Mouse (Mus musculus): ENCODE measurements at regions not wholly inside any gene's neighbourhood (a gene's known extent, or its start where the extent isn't known, plus 50 kb on each side); places are given as distances from the start of the nearest gene placed in this dataset.

DNA sequence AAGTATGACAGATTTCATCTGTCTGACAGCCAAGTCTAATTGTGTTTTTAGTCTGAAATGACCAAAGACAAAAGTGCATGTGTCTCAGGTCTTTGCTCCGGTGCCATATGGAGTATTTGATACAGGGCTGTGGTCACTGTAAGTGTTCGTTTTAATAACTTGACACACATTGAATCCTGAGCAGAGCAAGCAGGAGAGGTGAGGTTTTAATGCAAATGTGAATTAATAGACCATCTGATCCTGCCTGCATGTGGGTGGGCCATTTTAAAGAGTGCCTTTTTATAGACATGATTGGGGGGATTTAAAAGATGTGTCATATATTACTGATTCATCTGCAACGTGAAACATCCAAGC lies 291.2 kb upstream of the Noct start:
- DNase-seq (ENCODE audit: low spot score in 2 of 2) = no peak

DNA sequence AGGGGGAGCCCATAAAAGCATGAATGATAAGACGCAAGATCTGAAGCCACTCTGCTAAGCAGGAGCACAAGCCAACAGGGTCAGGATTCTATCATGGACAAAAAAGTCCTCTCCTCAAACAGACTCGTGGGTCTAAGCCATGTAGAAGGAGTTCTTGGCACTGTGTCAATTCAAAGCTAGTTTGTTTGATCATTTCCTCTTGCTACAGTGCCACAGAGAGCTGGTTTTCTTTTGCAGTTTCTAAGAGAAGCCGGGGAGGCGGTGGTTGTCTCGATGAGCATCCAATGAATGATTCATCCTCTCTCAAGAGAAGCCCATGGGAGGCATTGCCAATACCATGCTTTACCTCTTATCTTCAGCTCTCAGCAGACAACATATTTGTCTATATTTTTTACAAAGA lies 284.6 kb upstream of the Noct start:
- DNase-seq (ENCODE audit: low spot score in 2 of 2) = no peak

DNA sequence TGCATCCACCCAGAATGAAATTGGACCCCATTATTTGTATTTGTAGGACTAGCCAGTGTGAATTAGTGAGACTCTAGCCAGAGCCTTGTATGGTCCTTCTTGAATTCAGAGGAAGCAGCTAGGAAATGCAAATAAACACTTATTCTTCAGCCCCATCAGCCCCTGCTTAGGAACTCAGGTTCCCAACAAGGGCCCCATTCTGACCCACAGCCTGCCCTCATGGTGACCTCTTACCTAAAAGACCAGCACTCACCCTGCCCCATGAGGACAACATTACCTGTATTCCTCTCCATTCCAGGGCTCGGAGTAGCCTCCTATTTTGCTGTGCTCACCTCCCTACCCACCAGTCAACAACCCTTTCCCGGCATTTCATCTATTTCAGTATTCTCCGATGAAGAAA lies 283.6 kb upstream of the Noct start:
- no peak for DNase-seq (ENCODE audit: low spot score in 2 of 2)

DNA sequence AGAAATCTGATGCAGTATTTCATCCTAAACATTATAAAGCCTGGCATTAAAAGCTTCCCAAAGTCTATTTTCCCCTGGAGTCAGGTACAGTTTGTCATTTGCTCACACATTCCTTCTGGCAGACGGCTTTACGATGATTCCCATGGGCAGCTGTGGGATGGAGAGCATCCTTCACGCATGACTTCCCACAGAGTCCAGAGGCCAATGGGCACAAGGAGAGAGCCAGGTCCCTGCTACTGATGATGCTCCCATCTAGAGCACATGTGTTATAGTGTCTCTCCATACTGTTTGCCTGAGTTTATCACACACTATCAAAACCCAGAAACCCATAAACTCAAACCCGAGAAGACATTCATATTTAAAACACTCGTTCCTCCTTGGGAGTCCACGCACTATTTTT lies 270.8 kb upstream of the Noct start:
- no peak for DNase-seq (ENCODE audit: low spot score in 2 of 2)

DNA sequence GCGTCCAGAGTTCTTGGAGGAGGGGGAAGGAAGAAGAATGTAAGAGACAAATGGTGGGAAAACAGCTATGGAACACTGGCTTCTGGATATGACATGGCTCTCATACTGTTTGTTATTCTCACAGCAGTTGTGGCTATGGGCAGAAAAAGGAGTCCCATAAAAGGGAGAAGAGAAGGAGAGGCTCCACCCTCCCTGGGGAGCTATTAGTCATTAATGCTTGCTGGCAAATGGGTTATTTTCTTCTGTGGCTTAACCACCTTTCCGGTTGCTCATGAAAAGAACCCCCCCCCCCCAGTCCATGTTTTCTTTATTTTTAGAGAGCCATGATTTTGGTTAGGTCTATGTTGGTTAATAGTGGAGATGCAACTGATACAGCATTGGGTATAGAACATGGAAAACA lies 253.9 kb upstream of the Noct start:
- DNase-seq (ENCODE audit: low spot score in 2 of 2) = no peak

DNA sequence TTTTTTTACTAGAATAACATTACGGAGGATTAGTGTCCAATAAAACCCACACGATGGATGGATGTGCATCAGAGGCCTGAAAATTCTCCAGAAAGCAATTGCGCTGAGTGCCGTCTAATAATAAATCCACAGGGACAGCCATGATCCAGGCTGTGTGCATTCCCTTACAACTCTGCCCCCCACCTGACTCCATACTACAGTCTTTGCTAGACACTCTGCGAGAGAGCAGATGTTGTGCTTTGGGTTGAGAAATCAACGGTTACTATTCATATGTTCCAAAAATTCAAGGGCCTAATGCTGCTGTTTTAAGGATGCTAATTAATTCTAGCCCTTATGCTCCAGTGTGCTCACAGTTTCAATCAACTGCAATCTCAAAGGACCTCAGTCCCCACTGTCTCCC lies 251.2 kb upstream of the Noct start:
- DNase-seq (ENCODE audit: low spot score in 2 of 2) = no peak

DNA sequence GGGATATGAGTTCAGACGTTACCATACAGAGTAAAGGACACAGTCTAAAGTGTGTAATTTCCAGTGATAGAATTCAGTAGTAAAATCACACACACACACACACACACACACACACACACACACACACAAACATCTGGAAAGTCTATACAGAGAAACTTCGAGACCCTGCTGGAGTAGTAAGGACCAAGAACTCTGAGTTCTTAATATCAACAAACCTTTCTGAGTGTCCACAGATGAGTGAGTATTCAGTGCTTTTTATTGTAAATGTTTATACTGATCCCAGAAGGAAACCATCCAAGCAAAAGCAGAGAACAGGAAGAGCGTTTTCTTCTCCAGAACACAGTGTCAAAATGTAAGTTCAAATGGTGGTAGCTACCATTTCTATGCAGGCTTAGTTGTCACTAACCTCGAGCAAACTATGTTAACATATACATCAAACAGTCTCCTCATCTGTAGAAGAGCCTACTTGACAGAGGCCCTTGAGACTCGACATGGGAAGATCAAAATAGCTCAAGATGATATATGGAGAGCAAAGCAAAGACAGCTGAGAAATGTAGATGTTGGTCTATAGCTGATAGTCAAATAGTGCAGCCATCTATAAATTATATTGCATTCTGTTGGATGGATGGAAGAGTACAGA lies 248.0 kb upstream of the Noct start:
- DNase-seq (ENCODE audit: low spot score in 2 of 2) = no peak

DNA sequence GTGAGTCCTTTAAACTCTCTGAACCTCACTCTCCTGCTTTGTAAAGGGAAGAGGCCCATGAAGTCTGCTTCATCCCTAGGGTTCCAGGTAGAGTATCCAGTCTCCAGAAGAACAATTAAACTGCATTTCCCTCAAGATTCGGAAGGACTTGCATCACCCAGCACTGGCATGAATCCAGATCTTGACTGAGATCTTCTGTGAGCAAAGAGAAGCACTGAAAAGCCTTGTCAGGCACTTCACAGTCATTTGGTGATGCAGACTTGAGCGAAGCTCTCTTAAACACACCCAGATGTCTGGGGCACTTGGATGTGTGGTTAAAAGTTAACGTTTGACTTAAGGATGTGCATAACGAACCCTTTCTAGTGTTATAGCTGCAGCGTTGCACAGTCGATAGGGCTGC lies 247.4 kb upstream of the Noct start:
- no peak for DNase-seq (ENCODE audit: low spot score in 2 of 2)

DNA sequence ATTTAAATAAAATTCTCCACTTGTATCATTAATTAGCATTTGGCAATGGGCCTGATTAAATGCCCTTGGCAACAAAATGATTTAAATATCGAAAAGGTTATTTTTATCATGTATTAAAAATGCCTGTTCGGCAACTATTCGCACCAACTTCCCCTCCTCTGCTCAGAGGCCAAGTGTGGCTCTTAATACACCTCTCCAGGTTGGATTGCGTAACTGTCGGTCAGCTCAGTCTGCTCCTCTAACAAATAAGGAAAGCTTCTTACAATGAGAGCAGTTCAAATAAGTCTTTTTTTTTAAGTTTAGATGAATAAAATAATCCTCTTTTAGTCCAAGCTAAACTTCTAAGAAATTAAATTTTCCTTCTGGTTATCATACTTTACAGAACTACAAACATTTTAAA lies 245.6 kb upstream of the Noct start:
- DNase-seq (ENCODE audit: low spot score in 2 of 2) = no peak

DNA sequence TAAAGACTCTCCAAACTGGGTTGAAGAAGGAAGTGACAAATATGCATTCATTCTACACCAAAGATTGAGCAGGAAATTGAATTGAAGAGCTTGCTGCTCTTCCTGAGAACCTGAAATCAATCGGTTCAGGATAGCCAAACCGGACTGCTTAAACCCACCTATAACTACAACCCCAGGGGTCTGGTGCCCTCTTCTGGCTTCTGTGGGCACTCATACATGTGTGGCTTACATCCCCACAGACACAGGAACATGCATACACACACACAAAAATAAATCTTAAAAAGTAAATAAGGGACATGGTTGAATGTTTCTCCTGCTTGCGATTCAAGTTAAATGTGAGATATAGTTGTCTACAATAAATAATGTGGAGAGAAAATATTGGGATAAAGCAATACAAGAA lies 244.7 kb upstream of the Noct start:
- DNase-seq (ENCODE audit: low spot score in 2 of 2) = no peak

DNA sequence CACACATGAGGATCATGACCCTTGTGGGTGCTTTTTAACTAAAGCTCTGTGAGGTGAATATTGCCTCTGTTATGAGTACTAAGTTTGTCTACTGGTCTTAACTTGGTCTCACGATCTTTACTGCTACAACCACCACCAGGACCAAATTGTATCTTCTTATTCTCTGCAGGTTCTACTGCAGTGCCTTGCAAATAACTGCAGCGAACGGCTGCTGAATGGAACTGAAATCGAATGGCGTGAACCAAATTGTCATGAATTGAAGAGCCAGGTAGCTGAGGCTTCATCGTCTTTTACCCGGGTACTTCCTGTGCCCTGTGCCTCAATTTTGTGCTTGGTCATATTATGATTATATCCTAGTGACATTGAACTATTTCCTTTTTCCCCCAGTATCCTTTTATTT lies 242.5 kb upstream of the Noct start:
- DNase-seq (ENCODE audit: low spot score in 2 of 2) = no peak

DNA sequence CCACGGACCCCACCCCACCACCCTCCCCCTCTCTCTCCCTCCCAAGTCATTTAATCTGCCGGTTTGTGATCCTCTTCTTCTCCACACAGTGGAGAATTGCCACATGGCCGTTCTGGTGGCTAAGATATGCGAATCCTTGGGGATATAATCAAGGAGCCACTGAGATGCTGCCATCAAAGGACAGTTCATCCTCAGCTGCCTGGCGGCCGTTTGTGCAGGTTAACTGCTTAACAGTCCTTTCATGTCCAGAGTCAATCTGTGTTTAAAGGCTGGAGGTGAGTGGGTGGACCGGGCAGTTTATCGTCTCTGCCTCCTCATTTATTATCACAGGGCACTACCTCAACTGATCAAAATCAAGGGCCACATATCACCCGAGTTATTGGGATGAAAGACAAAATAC lies 241.6 kb upstream of the Noct start:
- DNase-seq (ENCODE audit: low spot score in 2 of 2) = no peak

DNA sequence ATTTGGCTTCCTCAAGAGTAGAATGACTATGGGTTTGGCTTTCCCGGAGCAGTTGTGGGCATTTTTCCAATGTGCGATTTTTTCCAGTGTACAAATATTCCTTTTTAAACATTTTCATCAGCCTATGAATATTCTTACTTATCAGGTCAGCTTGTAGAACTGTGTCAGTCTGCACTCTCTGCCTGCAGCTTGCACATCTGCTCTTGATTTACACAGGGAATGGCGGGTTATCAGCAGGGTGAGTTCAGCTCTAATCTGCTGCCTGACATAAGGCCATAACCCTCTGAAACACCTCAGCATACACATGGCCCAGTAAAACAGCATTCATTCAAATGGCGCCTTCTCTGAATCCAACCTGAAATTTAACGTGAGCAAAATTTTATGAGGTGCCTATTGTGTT lies 241.1 kb upstream of the Noct start:
- peak in 1 of 2 experiments; percentile 20 for DNase-seq (ENCODE audit: low spot score in 2 of 2)

DNA sequence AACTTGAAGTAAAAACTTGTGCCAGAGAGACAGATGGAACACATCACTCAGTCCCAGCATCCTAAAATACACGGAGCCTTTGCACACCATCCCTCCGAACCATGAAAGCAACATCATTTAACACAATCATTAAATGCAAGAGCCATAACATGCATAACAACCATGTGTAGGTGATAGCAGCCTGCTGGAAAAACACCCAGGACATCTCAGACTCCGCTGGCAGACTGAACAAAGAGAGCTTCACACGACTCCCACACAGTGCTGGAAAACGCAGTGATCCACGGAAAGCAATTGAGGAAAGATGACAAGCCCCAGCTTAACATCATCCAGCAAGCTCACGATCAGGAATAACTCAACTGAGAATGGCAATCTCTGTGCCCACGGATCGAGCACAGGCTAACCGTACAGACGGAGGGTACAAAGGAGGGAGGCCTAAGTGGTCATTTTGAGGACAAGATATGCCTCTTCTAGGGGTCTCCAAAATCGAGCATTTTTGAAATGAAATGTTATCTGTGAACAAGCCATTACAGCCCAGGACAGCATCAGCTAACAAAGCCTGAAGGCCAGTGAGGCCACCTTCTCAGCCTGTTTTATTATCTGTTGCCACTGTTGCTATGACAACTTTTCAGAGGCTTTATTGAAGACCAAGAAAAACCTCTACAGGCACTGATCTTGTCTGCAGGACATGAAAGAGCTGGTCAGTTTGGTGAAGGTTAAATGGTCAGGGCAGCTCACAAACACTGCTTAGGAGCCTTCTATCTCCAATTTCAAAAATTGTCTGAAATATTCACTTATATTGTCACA lies 240.1 kb upstream of the Noct start:
- peak; percentile 31 to 55 for DNase-seq (ENCODE audit: low spot score in 2 of 2)

DNA sequence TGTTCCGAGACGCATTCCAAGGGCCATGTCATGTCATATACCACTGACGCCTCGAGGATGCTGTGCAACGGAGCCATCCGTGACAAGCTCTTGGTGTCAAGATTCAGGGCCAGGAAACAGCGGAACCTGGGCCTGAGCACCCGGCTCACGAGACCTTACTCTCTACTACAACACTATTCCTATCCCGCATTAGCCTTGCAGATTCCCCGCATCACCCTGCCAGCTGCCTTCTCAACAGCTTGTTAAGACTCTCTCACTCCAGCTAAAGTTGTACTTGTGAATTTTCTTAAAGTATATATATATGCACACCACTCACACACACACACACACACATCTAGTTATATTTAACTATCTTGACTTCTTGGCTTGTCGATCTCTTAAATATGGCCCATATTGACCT lies 236.4 kb upstream of the Noct start:
- DNase-seq (ENCODE audit: low spot score in 2 of 2) = no peak

DNA sequence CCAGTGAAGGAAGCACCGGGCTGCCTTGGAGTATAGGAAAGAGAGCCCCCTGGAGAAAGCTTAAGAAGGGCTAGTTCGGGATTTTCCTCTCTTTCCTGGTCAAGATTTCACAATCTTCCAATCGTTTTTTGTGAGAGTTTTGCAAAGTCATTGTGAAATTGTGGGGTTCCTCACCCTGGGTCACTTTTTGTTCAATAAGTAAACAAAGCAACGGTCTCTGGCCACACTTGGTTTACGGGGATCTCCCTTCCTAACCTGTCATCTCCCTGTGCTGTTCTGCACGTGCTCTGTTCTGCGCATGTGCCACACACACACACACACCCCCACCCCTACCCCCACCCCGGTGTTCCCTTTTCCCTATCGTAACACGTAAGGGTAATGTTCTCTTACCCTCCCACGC lies 233.4 kb upstream of the Noct start:
- no peak for DNase-seq (ENCODE audit: low spot score in 2 of 2)

DNA sequence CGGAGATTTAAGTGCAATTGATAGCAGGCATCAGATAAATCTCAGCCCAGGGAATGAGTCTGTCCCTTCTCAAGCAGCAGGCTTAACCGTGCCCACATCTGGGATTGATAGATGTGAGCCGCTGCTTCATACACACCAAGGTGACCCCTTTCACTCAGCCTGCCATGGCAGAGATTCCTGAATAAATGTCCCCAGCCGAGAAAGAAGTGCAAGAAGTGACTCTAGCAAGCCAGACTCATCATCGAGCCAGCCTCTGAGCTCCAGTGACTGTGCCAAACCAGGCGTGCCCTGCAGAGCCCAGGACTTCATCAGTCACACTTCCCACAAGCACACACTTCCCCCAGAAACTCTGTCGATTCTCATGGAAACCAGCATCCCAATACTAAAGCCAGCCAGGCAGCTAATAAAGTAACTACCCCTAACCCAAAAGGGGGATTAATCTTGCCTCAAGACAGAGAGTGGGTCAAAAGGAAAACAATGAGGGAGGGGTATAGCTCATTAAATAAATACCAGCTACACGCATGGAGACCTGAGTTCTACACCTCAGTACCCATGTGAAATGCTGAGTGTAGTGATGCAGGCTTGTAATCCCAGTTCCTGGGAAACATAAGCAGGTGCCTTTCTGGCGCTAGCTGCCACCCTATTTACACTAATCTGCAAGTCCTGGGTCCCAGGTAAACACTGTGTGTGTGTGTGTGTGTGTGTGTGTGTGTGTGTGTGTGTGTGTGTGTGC lies 231.5 kb upstream of the Noct start:
- no peak for DNase-seq (ENCODE audit: low spot score in 2 of 2)

DNA sequence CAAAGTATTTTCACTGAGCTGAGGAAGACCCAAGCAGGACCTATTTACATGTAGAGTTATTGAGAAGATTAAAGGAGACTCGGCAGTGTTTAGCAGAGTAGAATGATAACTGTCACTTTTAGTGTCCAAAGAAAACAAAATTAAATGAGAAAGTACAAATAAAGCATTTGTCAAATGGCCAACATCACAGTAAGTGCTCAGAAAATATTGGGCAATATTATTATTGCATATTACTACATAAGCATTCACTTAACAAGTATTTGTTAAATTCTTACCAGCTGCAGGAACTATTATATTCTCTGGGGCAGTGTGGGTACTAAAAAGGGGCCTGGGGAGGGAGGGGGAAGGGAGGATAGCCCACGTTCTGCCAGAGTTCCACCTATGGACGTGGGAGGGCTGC lies 224.5 kb upstream of the Noct start:
- no peak for DNase-seq (ENCODE audit: low spot score in 2 of 2)

DNA sequence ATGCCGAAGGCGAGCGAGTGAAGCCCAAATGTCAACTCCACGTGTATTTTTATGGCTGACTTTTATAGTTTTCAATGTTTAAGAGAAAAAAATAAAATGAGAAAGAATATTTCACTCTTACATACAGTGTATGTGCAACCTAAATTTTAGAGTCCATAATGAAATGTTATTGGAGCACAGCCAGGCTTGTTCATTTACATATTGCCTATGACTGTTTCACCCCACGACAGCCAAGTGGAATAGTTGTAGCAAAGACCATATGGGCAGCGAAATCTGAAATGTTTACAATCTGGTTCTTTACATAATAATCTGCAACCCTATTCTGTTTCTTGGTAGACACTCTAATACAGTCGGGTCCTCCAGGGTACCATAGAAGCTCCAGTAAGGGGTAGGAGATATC lies 223.3 kb upstream of the Noct start:
- DNase-seq (ENCODE audit: low spot score in 2 of 2) = no peak

DNA sequence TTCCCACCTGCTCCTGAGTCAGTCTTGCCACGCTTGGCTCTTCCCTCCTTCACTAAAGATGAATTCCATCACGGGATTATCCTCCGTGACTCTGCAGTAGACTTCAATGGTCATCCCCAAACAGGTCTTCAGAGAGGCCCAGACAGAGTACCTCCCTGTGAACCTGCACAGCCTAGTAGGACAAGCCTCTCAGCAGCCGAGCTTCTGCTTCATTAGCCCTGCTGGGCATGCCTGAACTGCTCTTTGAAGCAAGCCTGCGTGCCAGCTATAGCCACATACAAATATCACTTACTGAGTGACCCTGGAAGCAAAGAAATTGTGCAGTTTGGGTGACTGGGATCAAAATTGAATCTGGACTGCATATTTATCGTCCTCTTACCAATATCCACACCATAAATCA lies 221.6 kb upstream of the Noct start:
- no peak for DNase-seq (ENCODE audit: low spot score in 2 of 2)

DNA sequence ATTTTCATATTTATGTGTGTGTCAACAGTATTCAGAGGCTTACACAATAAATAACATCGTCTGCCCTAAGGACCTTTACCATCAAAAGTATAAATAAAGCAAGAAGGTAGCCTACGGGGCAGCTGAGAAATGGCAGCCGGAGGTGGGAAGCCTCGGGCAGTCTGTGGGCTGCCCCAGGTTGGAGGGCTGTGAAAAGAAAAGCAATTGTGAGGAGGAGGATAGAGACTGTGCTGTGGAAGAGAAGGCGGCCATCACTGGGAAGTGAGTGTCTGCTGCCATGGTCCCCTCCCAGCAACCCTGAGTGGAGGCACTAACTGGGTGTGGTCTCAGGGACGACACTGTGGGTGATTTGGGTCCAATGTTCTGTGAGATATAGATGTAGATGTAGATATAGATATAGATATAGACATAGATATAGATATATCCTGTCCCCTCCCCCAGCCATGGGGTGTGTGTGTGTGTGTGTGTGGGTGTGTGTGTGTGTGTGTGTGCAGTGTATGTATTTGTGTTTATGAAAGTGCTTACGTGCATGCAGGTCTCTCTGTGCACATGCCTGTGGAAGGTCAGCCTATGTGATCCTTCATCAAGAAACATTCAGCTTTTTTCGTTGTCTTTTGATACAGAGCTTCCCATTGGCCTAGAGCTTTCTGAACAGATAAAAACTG lies 220.6 kb upstream of the Noct start:
- no peak for DNase-seq (ENCODE audit: low spot score in 2 of 2)

DNA sequence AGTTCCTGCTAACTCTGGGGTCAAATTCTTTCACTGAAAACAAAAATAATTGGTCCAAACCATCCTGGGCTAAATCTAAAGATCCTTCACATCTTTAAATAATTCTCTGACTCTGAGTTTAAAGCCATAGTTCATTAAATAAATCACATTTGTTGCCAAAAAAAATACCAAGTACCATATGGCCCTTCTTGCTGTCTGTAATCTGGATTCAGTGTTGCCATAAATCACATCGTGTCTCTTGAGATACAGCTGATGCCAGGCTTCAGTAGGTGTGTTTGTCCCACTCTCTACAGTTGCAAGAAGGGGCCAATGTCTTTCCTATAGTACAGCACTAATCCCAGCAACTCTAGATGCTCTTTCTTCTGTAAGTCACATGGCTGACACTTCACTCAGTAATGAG lies 220.0 kb upstream of the Noct start:
- DNase-seq (ENCODE audit: low spot score in 2 of 2) = no peak
